Mouse (Mus musculus) kidney, adult 18-20 months (tissue): ENCODE results near the gene Prpf40b.
"Not testable (repeated sequence)": the region's sequence is repeated elsewhere in the genome, so short reads cannot be mapped to it uniquely, and the experiment has no call there.

Experiments used
- DNase-seq: peaks from one replicate; pipeline ENCODE4 v3.0.0; 2021

The Prpf40b gene

DNA sequence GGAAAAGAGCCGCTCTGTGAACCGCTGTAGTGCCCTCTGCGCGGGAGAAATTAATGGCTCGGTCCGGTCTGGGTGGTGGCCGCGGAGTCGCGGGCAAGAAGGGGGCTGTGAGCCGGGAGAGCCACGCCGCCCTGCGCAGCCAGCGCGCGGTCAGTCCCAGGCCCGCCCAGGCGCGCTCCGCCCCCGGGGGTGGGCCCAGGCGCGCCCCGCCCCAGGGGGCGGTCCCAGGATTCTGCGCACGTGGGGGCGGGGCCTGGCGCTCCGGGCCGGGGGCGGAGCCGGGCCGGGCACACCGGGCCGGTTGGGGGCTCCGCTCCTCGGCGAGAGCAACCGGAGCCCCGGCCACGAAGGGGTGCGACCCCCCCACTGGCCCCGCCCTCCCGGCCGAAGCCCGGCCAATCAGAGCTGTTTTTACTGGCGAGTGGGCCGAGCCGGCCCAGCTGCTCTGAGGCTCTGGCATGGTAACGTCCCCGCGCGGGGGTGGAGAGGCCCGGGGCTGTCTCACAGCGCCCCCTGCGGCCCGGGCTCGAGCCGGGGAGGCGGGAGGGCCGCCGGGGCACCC is at the start of gene Prpf40b:
Gene Prpf40b (plus strand): TSS at position 275 of the 562 bp plus-strand sequence.
- DNase-seq, result peak; percentile 93

DNA sequence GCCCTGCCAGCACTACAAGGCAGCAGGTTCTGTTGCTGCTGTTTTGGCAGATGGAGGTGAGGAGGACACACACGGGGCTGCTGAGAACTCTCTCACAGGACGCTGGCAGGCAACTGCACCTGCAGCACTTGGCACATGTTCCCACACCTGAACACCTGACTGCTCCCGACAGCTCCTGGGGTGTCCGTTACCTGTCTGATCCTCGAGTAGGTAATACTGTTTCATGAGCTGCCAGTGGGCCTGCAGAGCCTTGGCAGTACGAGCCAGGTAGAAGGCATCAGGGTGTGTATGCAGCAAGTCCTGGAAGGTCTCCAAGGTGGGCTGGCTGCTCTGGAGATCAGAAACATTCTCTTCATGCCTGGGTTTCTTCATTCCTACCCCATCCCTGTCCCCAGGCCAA is 48.2 kb upstream of the Prpf40b start:
- DNase-seq, result not testable (repeated sequence)

GRCm38 (mm10) chr15:99248972-99249371 is 45.9 kb upstream of the Prpf40b start:
- DNase-seq, result no peak

- DNase-seq, result no peak
These were observed 44.9 kb upstream of the Prpf40b start for GRCm38 (mm10) chr15:99249938-99250337.

- DNase-seq, result peak; percentile 43
These were observed 43.8 kb upstream of the Prpf40b start for GRCm38 (mm10) chr15:99251111-99251510.

- peak; percentile 98 for DNase-seq
These were observed 43.1 kb upstream of the Prpf40b start, which contains the start of gene Mcrs1 for GRCm38 (mm10) chr15:99251626-99252380. Mcrs1 (minus strand) TSS chr15:99251961.

GRCm38 (mm10) chr15:99252381-99253174 is 42.3 kb upstream of the Prpf40b start:
- no peak for DNase-seq

- DNase-seq, result not testable (repeated sequence)
These were observed 41.8 kb upstream of the Prpf40b start for GRCm38 (mm10) chr15:99253175-99253479.

- DNase-seq, result no peak
These were observed 41.1 kb upstream of the Prpf40b start for GRCm38 (mm10) chr15:99253772-99254171.

DNA sequence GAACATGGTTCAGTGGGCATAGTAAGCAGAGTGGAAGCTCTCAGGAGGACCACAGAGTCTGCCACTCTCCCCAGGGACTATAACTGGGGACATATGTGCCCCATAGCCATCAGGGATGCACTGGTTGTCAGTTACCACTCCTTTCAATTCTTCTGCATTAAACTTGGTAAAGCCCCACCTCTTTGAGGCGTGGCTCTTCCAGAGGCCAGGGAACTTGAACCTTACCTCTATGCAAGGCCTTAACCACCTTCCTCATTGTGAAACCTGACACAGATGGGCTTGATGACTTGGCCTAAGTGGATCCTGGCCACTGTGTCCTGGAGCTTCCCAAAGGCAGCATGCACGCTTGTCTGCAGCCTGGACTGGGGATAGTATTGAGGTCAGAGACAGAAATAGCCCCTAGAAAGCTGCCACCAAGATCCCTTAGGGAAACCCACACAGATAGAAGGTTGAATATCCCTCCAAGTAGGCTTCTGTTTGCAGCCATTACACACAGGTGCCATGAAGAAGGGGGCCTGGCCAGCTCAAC is 40.3 kb upstream of the Prpf40b start:
- DNase-seq, result no peak

- DNase-seq, result no peak
These were observed 39.6 kb upstream of the Prpf40b start for GRCm38 (mm10) chr15:99255241-99255749.

GRCm38 (mm10) chr15:99259167-99259729 is 35.6 kb upstream of the Prpf40b start:
- DNase-seq, result no peak

- DNase-seq, result peak; percentile 65
These were observed 35.1 kb upstream of the Prpf40b start for GRCm38 (mm10) chr15:99259730-99260252.

DNA sequence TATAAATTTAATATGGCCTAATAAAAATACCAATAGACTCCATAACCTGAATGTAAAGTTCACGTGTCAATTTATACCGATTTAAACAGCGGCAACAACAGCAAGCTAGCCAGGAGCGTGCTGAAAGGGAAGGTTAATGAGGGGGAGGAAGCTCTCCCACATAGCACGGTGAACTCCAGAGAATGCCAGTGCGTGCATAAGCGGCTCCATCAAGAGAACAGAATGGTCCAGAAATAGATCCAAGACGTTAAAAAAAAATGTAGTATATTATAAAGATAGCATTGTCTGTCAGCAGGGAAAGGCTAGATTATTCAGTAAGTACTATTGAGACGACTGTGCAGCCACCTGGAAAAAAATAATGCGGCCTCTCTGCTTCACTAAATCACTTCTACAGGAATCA is 32.2 kb upstream of the Prpf40b start:
- DNase-seq, result no peak

- no peak for DNase-seq
These were observed 30.5 kb upstream of the Prpf40b start for GRCm38 (mm10) chr15:99264363-99264762.

GRCm38 (mm10) chr15:99265679-99266078 is 29.2 kb upstream of the Prpf40b start:
- peak; percentile 62 for DNase-seq

DNA sequence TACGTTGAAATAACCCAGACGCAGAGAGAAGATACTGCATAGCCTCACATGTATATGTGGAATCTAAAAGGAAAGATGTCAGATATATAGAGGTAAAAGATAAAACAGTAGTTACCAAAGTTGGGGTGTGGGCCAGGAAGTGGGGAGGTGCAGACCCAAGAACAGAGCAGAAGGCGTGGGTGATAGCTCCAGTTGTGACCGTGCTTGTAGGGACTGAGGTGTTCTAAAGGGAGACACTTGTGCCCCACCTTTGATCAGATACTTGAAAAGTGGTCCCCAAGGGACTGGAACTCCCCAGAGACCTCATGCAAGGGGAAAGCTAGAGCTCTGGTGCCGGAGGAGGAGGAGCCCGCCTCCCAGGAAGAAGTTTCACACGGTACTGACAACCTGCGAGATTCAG is 18.8 kb upstream of the Prpf40b start:
- DNase-seq, result no peak

GRCm38 (mm10) chr15:99278271-99278670 is 16.6 kb upstream of the Prpf40b start:
- DNase-seq, result no peak

GRCm38 (mm10) chr15:99283456-99283855 is 11.4 kb upstream of the Prpf40b start:
- no peak for DNase-seq

DNA sequence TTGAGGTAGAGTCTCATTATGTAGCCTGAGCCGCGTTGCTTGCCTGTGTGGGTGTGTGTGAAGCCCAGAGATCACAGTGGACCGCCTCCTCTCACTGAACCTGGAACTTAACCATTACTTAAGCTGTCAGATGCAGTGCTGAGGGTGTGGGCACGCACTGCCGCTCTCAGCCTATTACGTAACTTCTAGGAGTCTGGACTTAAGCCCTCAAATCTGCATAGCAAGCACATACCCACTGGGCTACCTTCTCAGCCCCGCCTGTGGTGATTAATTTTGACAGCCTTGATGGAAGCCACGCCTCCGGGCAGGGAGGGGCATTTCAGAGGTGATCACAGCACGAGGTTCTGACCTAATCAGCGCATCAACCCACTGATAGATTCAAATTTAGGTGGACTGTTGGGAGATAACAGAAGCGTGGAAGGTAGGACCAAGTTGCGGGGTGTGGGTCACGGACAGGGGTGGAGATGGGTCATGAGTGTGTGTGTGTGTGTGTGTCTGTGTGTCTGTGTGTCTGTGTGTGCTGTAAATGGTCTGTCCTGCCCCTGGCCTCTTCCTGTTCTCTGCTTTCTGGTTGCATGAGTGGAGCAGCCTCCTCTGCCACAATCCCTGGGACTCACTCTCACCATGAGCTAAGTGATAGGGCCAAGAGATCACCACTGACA is 10.2 kb upstream of the Prpf40b start:
- DNase-seq, result peak; percentile 61

GRCm38 (mm10) chr15:99285189-99285535 is 9.7 kb upstream of the Prpf40b start:
- no peak for DNase-seq

DNA sequence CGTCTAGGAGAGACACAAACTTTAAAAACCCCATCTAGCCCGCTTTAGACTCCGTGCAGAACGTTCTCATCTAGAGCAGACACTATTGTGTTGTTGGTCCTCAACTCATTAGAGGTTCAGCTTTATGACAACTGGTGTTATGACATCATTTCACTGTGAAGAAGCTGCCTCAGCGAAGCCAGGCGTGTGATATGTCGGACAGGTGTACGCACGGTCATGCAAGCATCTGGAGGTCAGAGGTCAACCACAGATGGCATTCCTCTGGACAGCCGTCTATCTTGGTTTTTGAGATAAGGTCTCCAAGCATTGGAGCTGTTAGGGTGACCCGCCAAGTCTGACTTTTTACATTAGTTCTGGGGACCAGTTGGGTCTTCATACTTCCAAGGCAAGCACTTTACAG is 4.3 kb upstream of the Prpf40b start:
- DNase-seq, result no peak
